Mouse (Mus musculus) bone marrow macrophage, adult 2 months (primary cell): Measurements from ENCODE around the gene Tle2.

Experiments
- CTCF ChIP-seq: IDR thresholded peaks from 2 replicates; pipeline ENCODE4 v1.5.1; 2012; ENCODE audit warnings: low read depth, mild to moderate bottlenecking, low read length, moderate library complexity
- POLR2A ChIP-seq: IDR thresholded peaks from 2 replicates; pipeline ENCODE4 v1.6.1; 2012; ENCODE audit warnings: mild to moderate bottlenecking, low read depth, low read length, borderline replicate concordance

- TF ChIP-seq POLR2A = no peak
- no peak for TF ChIP-seq CTCF
These were observed 2.9 kb upstream of the Tle2 start for GRCm38 (mm10) chr10:81571501-81571876.
